ENCODE assay signal across 11 mouse cellular contexts in genomic region chr8:127498997-127499719, GRCm38 (mm10).
DNase-seq lines count a peak whose midpoint lies in the region; ATAC-seq and TF ChIP-seq lines count a peak whose summit lies in the region.
"Had no signal": no experiment of that assay in that cellular context is flagged by ENCODE, and none has a peak within 500 bp of the region (broad histone marks: within the 10 kb centered on the region; RNA-seq: fewer than 3 reads in every experiment).

No protein-coding gene starts in this region.

- H3K4me2 ChIP-seq in heart, embryonic 13.5 days, result peak overlapping the region; percentile 51; the same call in 1 of the 2 replicates
- H3K4me2 ChIP-seq in hindbrain, embryonic 12.5 days (replicated peaks), result 0 out of 2 replicates have a peak overlapping the region, but pooled peaks have one; percentile 1
- H3K4me2 ChIP-seq in neural tube, embryonic 11.5 days (ENCODE audit: low read depth), result no peak overlapping the region

- no peaks in the 10 kb centered on the region for H3K9me3 ChIP-seq in heart, embryonic 13.5 days
- no peaks in the 10 kb centered on the region for H3K9me3 ChIP-seq in hindbrain, embryonic 12.5 days (replicated peaks)
- H3K9me3 ChIP-seq in neural tube, embryonic 11.5 days (ENCODE audit: control insufficient read depth, low read length), result no peaks in the 10 kb centered on the region
- H3K9me3 ChIP-seq: heart, embryonic 10.5 days had no signal

- WGBS in heart, embryonic 13.5 days, result 57% methylated on average over 13 of the region's 13 CpGs
- 20% methylated on average over 13 of the region's 13 CpGs for WGBS in hindbrain, embryonic 12.5 days
- WGBS in neural tube, embryonic 11.5 days, result 31% methylated on average over 13 of the region's 13 CpGs

- TF ChIP-seq CTCF in brain, embryonic 14.5 days (IDR thresholded peaks at IDR 0.05; ENCODE audit: borderline replicate concordance, extremely low read depth, insufficient read depth, insufficient read length), result no peak

- no peak overlapping the region for H3K9ac ChIP-seq in heart, embryonic 13.5 days
- H3K9ac ChIP-seq in hindbrain, embryonic 12.5 days, result no peak overlapping the region
- H3K9ac ChIP-seq in neural tube, embryonic 11.5 days (ENCODE audit: low read length), result no peak overlapping the region

- no peak for TF ChIP-seq POLR2A in brain, embryonic 14.5 days (IDR thresholded peaks at IDR 0.05; ENCODE audit: borderline replicate concordance, extremely low read depth, insufficient read depth, insufficient read length, poor library complexity, severe bottlenecking)

- H3K27me3 ChIP-seq in heart, embryonic 13.5 days (replicated peaks), result no peaks in the 10 kb centered on the region
- H3K27me3 ChIP-seq in hindbrain, embryonic 12.5 days, result no peaks in the 10 kb centered on the region
- no peaks in the 10 kb centered on the region for H3K27me3 ChIP-seq in neural tube, embryonic 11.5 days (ENCODE audit: control insufficient read depth, insufficient read depth, low read length)

- H3K4me1 ChIP-seq in heart, embryonic 13.5 days, result peaks cover 39% of the 10 kb centered on the region
- peaks cover 22% of the 10 kb centered on the region for H3K4me1 ChIP-seq in hindbrain, embryonic 12.5 days
- peaks cover 18% of the 10 kb centered on the region; the same call in 1 of the 2 replicates for H3K4me1 ChIP-seq in neural tube, embryonic 11.5 days (ENCODE audit: control insufficient read depth, insufficient read depth, low read length)

- ATAC-seq in heart, embryonic 13.5 days (ENCODE audit: extremely low read depth, insufficient number of reproducible peaks, low FRiP score, low TSS enrichment), result no peak
- no peak for ATAC-seq in hindbrain, embryonic 12.5 days (ENCODE audit: low FRiP score)
- ATAC-seq in neural tube, embryonic 11.5 days (ENCODE audit: insufficient read depth, low FRiP score, low TSS enrichment), result no peak

- H3K4me3 ChIP-seq in heart, embryonic 13.5 days, result no peak overlapping the region
- no peak overlapping the region for H3K4me3 ChIP-seq in hindbrain, embryonic 12.5 days
- no peak overlapping the region for H3K4me3 ChIP-seq in neural tube, embryonic 11.5 days (ENCODE audit: low read depth, low read length)
- H3K4me3 ChIP-seq: heart, embryonic 10.5 days had no signal

- no peak for DNase-seq in heart, adult 9 months (ENCODE audit: low spot score in 2 of 2)
- peak; percentile 70 for DNase-seq in brain, embryonic 14.5 days (ENCODE audit: low read depth)
- peak; percentile 29 for DNase-seq in neural tube, embryonic 11.5 days (ENCODE audit: low spot score)
- no peak for DNase-seq in spleen, adult 18-20 months
- DNase-seq in cerebellum, postnatal 4 days (ENCODE audit: low spot score in 2 of 2), result no peak
- no peak for DNase-seq in cerebellum, adult 9-10 months
- DNase-seq: kidney, postnatal 10 days had no signal

- peaks cover under 1% of the 10 kb centered on the region; the same call in 1 of the 2 replicates for H3K36me3 ChIP-seq in heart, embryonic 13.5 days
- H3K36me3 ChIP-seq in hindbrain, embryonic 12.5 days, result no peaks in the 10 kb centered on the region
- H3K36me3 ChIP-seq in neural tube, embryonic 11.5 days (ENCODE audit: control insufficient read depth, insufficient read depth, low read length), result no peaks in the 10 kb centered on the region
- H3K36me3 ChIP-seq: heart, embryonic 10.5 days had no signal

- no peak overlapping the region for H3K27ac ChIP-seq in heart, embryonic 13.5 days (replicated peaks)
- peak overlapping the region; percentile 73 for H3K27ac ChIP-seq in hindbrain, embryonic 12.5 days
- peak overlapping the region; percentile 54 for H3K27ac ChIP-seq in neural tube, embryonic 11.5 days (ENCODE audit: low read depth, low read length)
- H3K27ac ChIP-seq: heart, embryonic 10.5 days; left cerebral cortex, adult 2 months had no signal

Comparison
In these comparisons a context has a peak if more than half of its experiments do, and no peak if none do; other contexts are left out.
1. DNase-seq: peak in brain, embryonic 14.5 days (single experiment) and neural tube, embryonic 11.5 days (single experiment); none in heart, adult 9 months (0 of 2), spleen, adult 18-20 months (0 of 2), cerebellum, postnatal 4 days (0 of 2) and cerebellum, adult 9-10 months (single experiment).